Mouse (Mus musculus): ENCODE results near the gene Tcf20. TPM values are rescaled to one million over a fixed set of nuclear protein-coding genes. Genes with fewer than 3 reads are reported as not detected.

Gene Tcf20
- polyA plus RNA-seq, 1 experiment from 2014 or later: 7.0 TPM

- Histone ChIP-seq H3K4me2 (replicated peaks) (peak overlapping the region; percentile 57), H3K27ac (peak overlapping the region; percentile 39), H3K9ac (no peak overlapping the region), H3K27me3 (replicated peaks) (peaks cover 3% of the 10 kb centered on the region; the same call in 1 of the 2 replicates), H3K9me3 (no peaks in the 10 kb centered on the region), H3K36me3 (no peaks in the 10 kb centered on the region), H3K4me1 (replicated peaks) (peaks cover 27% of the 10 kb centered on the region), H3K4me3 (replicated peaks) (0 out of 2 replicates have a peak overlapping the region, but pooled peaks have one; percentile 11)
- 45% methylated on average over 6 of the region's 6 CpGs for WGBS
- ATAC-seq: no peak
Measured at GRCm38 (mm10) chr15:82967947-82968346, 19.7 kb downstream of the Tcf20 start.

- Histone ChIP-seq H3K9me3 (no peaks in the 10 kb centered on the region), H3K4me3 (replicated peaks) (peak overlapping the region; percentile 55; the same call in 1 of the 2 replicates), H3K36me3 (no peaks in the 10 kb centered on the region), H3K4me2 (replicated peaks) (peak overlapping the region; percentile 89), H3K27ac (0 out of 2 replicates have a peak overlapping the region, but pooled peaks have one; percentile 64), H3K4me1 (replicated peaks) (peaks cover 50% of the 10 kb centered on the region), H3K27me3 (replicated peaks) (peaks cover 14% of the 10 kb centered on the region; the same call in 1 of the 2 replicates), H3K9ac (0 out of 2 replicates have a peak overlapping the region, but pooled peaks have one; percentile 5)
- 76% methylated on average over 14 of the region's 14 CpGs for WGBS
- no peak for ATAC-seq
Measured at GRCm38 (mm10) chr15:82964266-82964825, 23.3 kb downstream of the Tcf20 start.

GRCm38 (mm10) chr15:82963556-82964156 is 24.0 kb downstream of the Tcf20 start:
- Histone ChIP-seq H3K36me3 (no peaks in the 10 kb centered on the region), H3K27ac (0 out of 2 replicates have a peak overlapping the region, but pooled peaks have one; percentile 64), H3K27me3 (replicated peaks) (peaks cover 14% of the 10 kb centered on the region; the same call in 1 of the 2 replicates), H3K4me3 (replicated peaks) (peak overlapping the region; percentile 55), H3K4me2 (replicated peaks) (peak overlapping the region; percentile 89), H3K9me3 (no peaks in the 10 kb centered on the region), H3K9ac (peak overlapping the region; percentile 5; the same call in 1 of the 2 replicates), H3K4me1 (replicated peaks) (peaks cover 49% of the 10 kb centered on the region)
- 2% methylated on average over 28 of the region's 82 CpGs for WGBS
- ATAC-seq: peak; percentile 76

GRCm38 (mm10) chr15:82963090-82963489 is 24.6 kb downstream of the Tcf20 start:
- Histone ChIP-seq H3K36me3 (no peaks in the 10 kb centered on the region), H3K27ac (peak overlapping the region; percentile 56), H3K27me3 (replicated peaks) (peaks cover 14% of the 10 kb centered on the region; the same call in 1 of the 2 replicates), H3K9me3 (no peaks in the 10 kb centered on the region), H3K4me1 (replicated peaks) (peaks cover 49% of the 10 kb centered on the region), H3K4me3 (replicated peaks) (peak overlapping the region; percentile 55), H3K9ac (peak overlapping the region; percentile 50), H3K4me2 (replicated peaks) (peak overlapping the region; percentile 89)
- WGBS: 4% methylated on average over 26 of the region's 39 CpGs
- no peak for ATAC-seq

- Histone ChIP-seq H3K27me3 (replicated peaks) (peaks cover 14% of the 10 kb centered on the region; the same call in 1 of the 2 replicates), H3K9me3 (no peaks in the 10 kb centered on the region), H3K4me3 (replicated peaks) (peak overlapping the region; percentile 55), H3K9ac (no peak overlapping the region), H3K4me2 (replicated peaks) (peak overlapping the region; percentile 89), H3K36me3 (no peaks in the 10 kb centered on the region), H3K4me1 (replicated peaks) (peaks cover 44% of the 10 kb centered on the region), H3K27ac (no peak overlapping the region)
- no peak for ATAC-seq
- 46% methylated on average over 4 of the region's 4 CpGs for WGBS
Measured at GRCm38 (mm10) chr15:82962536-82962935, 25.1 kb downstream of the Tcf20 start.

- peak overlapping the region; percentile 24; the same call in 1 of the 2 replicates for H3K9ac ChIP-seq
Measured at GRCm38 (mm10) chr15:82960786-82961561, 26.7 kb downstream of the Tcf20 start.

GRCm38 (mm10) chr15:82959151-82959550 is 28.5 kb downstream of the Tcf20 start:
- H3K4me3 ChIP-seq (replicated peaks): no peak overlapping the region
- no peak overlapping the region for H3K27ac ChIP-seq
- peaks cover 11% of the 10 kb centered on the region; the same call in 1 of the 2 replicates for H3K27me3 ChIP-seq (replicated peaks)
- WGBS: 56% methylated on average over 12 of the region's 12 CpGs
- no peak overlapping the region for H3K9ac ChIP-seq
- no peak overlapping the region for H3K4me2 ChIP-seq (replicated peaks)
- H3K36me3 ChIP-seq: no peaks in the 10 kb centered on the region
- ATAC-seq: no peak
- no peaks in the 10 kb centered on the region for H3K9me3 ChIP-seq
- H3K4me1 ChIP-seq (replicated peaks): peaks cover 44% of the 10 kb centered on the region

More at GRCm38 (mm10) chr15:82960786-82961561, 26.7 kb downstream of the Tcf20 start:
- 10% methylated on average over 26 of the region's 26 CpGs for WGBS
- no peak overlapping the region for H3K27ac ChIP-seq
- peaks cover 44% of the 10 kb centered on the region for H3K4me1 ChIP-seq (replicated peaks)
- peak overlapping the region; percentile 89 for H3K4me2 ChIP-seq (replicated peaks)
- peaks cover 14% of the 10 kb centered on the region; the same call in 1 of the 2 replicates for H3K27me3 ChIP-seq (replicated peaks)
- ATAC-seq: no peak
- H3K4me3 ChIP-seq (replicated peaks): peak overlapping the region; percentile 23
- H3K36me3 ChIP-seq: no peaks in the 10 kb centered on the region
- no peaks in the 10 kb centered on the region for H3K9me3 ChIP-seq

GRCm38 (mm10) chr15:82958253-82958701 is 29.4 kb downstream of the Tcf20 start:
- peak overlapping the region; percentile 26; the same call in 1 of the 2 replicates for H3K4me2 ChIP-seq (replicated peaks)
- H3K9ac ChIP-seq: no peak overlapping the region
- no peak for ATAC-seq
- H3K4me1 ChIP-seq (replicated peaks): peaks cover 46% of the 10 kb centered on the region
- H3K36me3 ChIP-seq: no peaks in the 10 kb centered on the region
- no peaks in the 10 kb centered on the region for H3K9me3 ChIP-seq
- H3K4me3 ChIP-seq (replicated peaks): no peak overlapping the region
- H3K27me3 ChIP-seq (replicated peaks): peaks cover 11% of the 10 kb centered on the region; the same call in 1 of the 2 replicates
- H3K27ac ChIP-seq: no peak overlapping the region
- whole genome bisulfite sequencing: 33% methylated on average over 16 of the region's 16 CpGs

GRCm38 (mm10) chr15:82956721-82957120 is 31.0 kb downstream of the Tcf20 start:
- ATAC-seq: no peak
- Histone ChIP-seq H3K9ac (no peak overlapping the region), H3K27me3 (replicated peaks) (peaks cover 16% of the 10 kb centered on the region; the same call in 1 of the 2 replicates), H3K27ac (no peak overlapping the region), H3K9me3 (no peaks in the 10 kb centered on the region), H3K36me3 (no peaks in the 10 kb centered on the region), H3K4me3 (replicated peaks) (no peak overlapping the region), H3K4me1 (replicated peaks) (peaks cover 47% of the 10 kb centered on the region), H3K4me2 (replicated peaks) (no peak overlapping the region)
- whole genome bisulfite sequencing: 77% methylated on average over 4 of the region's 4 CpGs

- Histone ChIP-seq H3K9ac (no peak overlapping the region), H3K27ac (no peak overlapping the region), H3K9me3 (no peaks in the 10 kb centered on the region), H3K4me1 (replicated peaks) (peaks cover 43% of the 10 kb centered on the region), H3K4me3 (replicated peaks) (no peak overlapping the region), H3K36me3 (no peaks in the 10 kb centered on the region), H3K27me3 (replicated peaks) (peaks cover 16% of the 10 kb centered on the region; the same call in 1 of the 2 replicates), H3K4me2 (replicated peaks) (no peak overlapping the region)
- 95% methylated on average over 3 of the region's 3 CpGs for WGBS
- no peak for ATAC-seq
Measured at GRCm38 (mm10) chr15:82956310-82956709, 31.4 kb downstream of the Tcf20 start.

GRCm38 (mm10) chr15:82955286-82955685 is 32.4 kb downstream of the Tcf20 start:
- H3K36me3 ChIP-seq: no peaks in the 10 kb centered on the region
- no peak overlapping the region for H3K27ac ChIP-seq
- WGBS: 85% methylated on average over 8 of the region's 8 CpGs
- H3K4me2 ChIP-seq (replicated peaks): no peak overlapping the region
- peaks cover 35% of the 10 kb centered on the region for H3K4me1 ChIP-seq (replicated peaks)
- no peak for ATAC-seq
- H3K9me3 ChIP-seq: no peaks in the 10 kb centered on the region
- no peak overlapping the region for H3K9ac ChIP-seq
- H3K27me3 ChIP-seq (replicated peaks): peaks cover 9% of the 10 kb centered on the region; the same call in 1 of the 2 replicates
- no peak overlapping the region for H3K4me3 ChIP-seq (replicated peaks)

GRCm38 (mm10) chr15:82954034-82954433 is 33.6 kb downstream of the Tcf20 start:
- Histone ChIP-seq H3K27me3 (replicated peaks) (peaks cover 5% of the 10 kb centered on the region; the same call in 1 of the 2 replicates), H3K9ac (no peak overlapping the region), H3K4me3 (replicated peaks) (no peak overlapping the region), H3K4me1 (replicated peaks) (peaks cover 33% of the 10 kb centered on the region), H3K4me2 (replicated peaks) (no peak overlapping the region), H3K36me3 (no peaks in the 10 kb centered on the region), H3K9me3 (no peaks in the 10 kb centered on the region), H3K27ac (no peak overlapping the region)
- ATAC-seq: no peak
- WGBS: 68% methylated on average over 5 of the region's 5 CpGs

Data from intestine, embryonic 15.5 days (tissue).